Mouse (Mus musculus): Measurements from ENCODE around the gene Palm.

The Palm gene

GRCm38 (mm10) chr10:79772320-79772719 is 21.1 kb upstream of the Palm start:
- no peak for DNase-seq (ENCODE audit: low spot score)

DNA sequence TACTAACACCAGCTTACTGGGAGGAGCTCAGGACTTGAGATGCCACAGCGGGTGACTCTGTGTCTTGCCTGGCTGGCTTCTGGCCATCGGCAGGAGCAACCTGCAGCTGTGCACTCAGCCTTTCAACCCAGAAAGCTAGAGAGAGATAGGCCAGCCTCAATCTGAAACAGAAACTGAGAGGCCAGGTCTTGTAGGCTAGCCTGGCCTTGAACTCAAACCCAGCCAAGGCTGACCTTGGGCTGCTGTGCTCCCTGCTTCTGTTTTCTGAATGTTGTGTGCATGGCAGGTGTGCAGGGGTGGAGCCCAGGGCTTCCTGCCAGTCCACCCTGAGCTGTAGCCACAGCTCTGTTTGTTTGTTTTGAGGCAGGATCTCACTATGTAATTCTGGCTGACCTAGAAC is 20.2 kb upstream of the Palm start:
- no peak for DNase-seq (ENCODE audit: low spot score)

GRCm38 (mm10) chr10:79774486-79775279 is 18.7 kb upstream of the Palm start:
- DNase-seq (ENCODE audit: low spot score) = no peak

- DNase-seq (ENCODE audit: low spot score) = no peak
Measured at GRCm38 (mm10) chr10:79777103-79777531, 16.3 kb upstream of the Palm start, which contains the start of gene Fstl3. Fstl3 (plus strand) TSS chr10:79777272.

DNA sequence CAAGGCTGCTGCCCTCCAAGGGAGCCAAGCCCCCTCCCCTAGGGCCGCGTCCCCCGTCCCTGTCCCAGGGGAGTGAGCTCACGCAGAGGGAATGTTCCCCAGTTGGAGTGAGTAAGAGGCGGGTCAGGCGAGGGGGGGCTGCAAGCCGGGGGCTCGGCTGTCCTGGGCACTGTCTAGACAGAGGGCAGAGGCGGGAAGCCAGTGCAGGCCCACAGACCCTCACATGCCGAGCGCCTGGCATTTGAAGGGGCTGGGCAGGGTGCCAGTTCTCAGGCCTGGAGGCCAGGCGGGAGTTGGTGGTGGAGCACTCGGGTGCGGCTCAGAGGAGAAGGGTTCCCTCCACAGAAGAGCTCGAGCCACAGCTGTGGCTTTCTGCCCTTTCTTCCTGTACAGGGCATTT is 15.4 kb upstream of the Palm start:
- DNase-seq (ENCODE audit: low spot score) = no peak

DNA sequence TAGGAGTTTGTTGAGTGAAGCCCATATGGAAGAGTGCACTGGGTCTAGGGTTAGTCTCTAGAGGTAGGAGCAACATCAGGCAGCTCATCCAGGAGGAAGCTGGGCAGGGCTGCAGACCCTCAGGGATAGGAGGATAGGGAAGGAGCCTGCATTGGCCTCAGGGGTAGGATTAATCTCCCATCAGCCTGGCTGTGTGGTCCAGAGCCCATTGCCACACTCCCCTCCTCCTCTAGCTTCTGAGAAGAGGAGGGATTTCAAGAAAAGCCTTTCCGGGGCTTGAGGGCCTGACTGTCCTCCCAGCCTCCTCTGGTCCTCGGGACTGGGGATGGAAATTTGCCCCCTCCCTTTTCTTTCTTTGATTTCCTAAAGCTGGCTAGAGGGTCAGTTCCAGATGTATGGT is 14.2 kb upstream of the Palm start:
- no peak for DNase-seq (ENCODE audit: low spot score)

GRCm38 (mm10) chr10:79779784-79780663 is 13.3 kb upstream of the Palm start:
- DNase-seq (ENCODE audit: low spot score) = peak; percentile 85

- DNase-seq (ENCODE audit: low spot score) = no peak
Measured at GRCm38 (mm10) chr10:79780664-79781015, 12.7 kb upstream of the Palm start.

GRCm38 (mm10) chr10:79781139-79781538 is 12.2 kb upstream of the Palm start:
- no peak for DNase-seq (ENCODE audit: low spot score)

GRCm38 (mm10) chr10:79781956-79782355 is 11.4 kb upstream of the Palm start:
- no peak for DNase-seq (ENCODE audit: low spot score)

- DNase-seq (ENCODE audit: low spot score) = no peak
Measured at GRCm38 (mm10) chr10:79783050-79783449, 10.3 kb upstream of the Palm start.

DNA sequence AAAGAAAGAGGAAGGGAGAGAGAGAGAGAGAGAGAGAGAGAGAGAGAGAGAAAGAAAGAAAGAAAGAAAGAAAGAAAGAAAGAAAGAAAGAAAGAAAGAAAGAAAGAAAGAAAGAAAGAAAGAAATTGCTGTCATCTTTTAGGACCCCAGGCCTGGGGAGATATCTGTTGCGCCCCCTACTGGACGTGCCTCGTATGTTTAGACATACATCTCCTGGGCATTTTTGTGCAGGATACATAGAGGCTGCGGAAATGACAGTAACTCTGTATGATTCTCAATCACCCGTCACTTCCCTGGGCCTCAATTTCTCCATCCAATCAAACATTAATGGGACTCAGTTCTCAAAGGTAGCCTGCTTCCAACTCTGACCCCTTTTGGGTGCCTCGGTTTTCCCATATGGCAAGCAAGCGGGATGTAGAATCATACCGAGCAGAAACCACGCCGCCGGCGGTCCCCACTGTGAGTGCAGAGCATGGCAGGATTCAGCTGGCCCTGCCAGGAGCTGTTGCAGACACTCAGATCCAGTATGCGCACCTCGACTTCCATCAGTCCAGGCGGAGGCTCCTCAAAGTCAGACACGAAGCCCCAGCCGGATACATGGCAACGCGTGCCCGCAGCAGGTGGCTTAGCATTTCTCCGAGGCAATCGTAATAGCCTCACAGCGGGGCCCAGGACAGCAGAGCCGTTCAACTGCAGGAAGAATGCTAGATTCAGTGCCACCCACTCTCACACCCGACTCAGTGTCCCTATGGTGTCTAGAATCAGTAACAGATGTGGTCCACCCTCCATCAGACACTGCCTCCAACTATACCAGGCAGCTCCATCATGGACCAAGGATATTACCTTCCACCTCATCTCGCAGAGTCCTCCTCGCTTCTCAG is 9.2 kb upstream of the Palm start:
- DNase-seq (ENCODE audit: low spot score) = no peak

DNA sequence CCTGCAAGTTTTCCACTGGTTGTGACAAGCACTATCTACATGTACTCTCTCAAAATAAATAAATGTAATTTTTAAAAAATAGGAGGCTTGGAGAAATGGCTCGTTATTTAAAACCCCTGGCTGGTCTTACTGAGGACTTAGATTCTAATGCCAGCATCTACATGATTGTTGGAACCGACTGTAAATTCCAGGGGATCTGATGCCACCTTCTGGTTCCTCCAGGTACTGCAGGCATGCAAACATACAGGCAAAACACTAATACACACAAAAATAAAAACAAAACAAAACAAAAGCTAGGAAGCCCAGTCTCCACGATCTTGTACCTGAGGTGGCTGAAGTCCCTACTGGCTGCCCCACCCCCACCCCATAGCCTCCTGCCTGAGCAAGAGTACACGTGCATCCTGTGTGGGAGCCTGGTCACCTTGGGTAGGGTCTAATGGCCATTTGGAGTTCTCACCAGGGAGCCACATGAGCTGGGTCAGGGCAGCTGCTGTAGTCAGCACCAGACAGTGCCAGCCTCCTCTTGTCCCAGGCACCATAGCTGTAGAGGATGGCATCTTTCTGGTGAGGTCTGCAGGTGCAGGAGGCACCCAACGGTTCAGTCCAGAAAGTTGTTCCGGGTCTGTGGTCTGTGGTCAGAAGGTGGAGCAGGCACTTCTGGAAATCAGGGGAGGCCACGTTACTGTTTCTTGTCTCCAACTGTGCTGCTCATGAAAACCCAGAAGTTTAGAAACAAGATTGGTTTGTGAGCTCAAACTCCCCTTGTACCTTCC is 4.8 kb upstream of the Palm start:
- DNase-seq (ENCODE audit: low spot score) = peak; percentile 66

- DNase-seq (ENCODE audit: low spot score) = no peak
Measured at GRCm38 (mm10) chr10:79789581-79789980, 3.8 kb upstream of the Palm start.

GRCm38 (mm10) chr10:79790861-79791260 is 2.5 kb upstream of the Palm start, which contains the start of gene Prss57:
Prss57 (minus strand) TSS chr10:79790961.
- DNase-seq (ENCODE audit: low spot score) = no peak

DNA sequence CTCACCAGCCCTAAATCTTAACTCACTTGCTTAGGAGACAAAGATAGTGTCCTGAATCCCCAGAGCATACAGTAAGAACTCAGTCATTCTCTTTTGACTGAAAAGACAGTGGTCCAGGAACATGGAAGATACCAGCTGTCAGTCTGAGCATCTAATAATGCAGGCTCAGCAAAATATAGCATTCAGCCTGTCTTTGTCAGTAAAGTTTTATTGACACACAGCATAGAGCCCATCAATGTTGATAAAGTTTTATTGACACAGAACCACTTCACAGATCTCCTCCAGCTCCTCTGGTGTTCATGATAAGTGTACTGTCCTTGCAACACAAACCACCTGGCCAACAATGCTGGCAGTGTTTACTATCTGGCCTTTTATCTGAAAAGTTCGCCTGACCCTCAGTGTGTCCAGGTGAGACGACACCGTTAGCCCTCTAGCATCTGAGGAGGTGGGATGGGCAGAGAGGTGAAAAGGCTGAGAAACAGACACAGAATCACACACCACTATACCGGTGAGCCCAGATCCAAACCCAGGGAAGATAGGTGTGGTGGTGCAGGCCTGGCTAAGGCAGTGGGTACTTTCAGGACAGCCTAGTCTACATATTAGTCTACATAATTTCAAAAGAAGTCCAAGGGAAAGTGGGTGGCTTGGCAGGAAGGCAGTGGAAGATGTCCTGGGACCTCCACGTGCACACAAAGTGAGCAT is 882 bp upstream of the Palm start:
- no peak for DNase-seq (ENCODE audit: low spot score)

- no peak for DNase-seq (ENCODE audit: low spot score)
Measured at GRCm38 (mm10) chr10:79793738-79794490, 542 bp downstream of the Palm start.

DNA sequence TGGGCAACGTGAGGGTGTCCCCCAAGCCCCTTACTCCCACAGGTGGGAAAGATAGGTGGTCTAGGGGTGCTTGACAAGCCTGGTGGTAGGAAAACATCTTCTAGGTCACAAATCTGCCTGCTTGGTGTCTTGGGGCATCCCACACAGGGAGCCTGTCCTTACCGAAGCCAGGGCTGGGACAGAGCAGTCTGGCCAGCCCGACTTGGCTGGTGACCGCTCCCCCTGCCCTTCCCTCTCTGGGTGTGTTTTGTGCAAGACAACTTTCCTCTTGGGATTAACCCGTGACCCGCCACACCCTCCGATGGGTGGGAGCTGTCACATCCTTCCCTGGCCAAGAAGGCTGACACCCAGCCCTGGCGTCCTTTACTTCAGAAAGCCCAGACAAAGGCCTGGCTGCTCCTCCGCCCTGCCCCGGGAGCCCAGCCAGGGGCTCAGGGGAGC is 1.1 kb downstream of the Palm start:
- no peak for DNase-seq (ENCODE audit: low spot score)

DNA sequence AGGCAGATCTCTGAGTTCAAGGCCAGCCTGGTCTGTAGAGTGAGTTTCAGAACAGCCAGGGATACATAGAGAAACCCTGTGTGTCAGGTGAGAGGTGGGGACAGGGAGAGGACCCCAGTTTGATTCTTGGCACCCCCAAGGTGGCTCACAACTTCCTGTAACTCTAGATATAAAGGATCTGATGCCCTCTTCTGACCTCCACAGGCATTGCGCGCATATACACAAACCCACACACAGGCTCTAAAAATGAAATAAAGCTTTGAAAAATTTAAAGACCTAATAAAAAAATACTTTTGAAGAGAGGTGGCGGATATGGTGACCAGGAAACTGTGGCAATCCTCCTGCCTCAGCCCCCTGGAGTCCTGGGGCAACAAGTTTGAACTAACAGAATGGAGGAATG is 2.5 kb downstream of the Palm start:
- no peak for DNase-seq (ENCODE audit: low spot score)

DNA sequence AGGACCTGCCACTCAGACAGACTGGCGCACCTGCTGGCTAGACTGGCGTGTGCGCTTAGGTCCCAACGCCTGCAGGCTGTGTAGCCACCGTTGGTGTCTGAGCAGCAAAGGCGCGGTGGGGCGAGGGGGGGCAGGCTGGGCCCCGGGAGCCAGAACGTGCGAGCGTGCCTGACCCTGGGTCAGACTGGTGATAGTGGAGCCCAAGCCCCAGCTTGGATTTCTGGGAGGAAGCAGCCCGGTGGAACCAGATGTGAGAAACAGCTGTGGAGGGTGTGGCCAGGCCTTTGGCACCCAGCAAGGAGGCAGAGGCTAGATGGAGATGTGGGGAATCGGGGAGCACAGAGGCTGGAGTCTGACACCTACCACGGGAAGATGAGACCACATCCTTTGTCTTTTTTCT is 4.0 kb downstream of the Palm start:
- DNase-seq (ENCODE audit: low spot score) = no peak
